Mouse (Mus musculus) forebrain, embryonic 11.5 days (tissue): Measurements from ENCODE around the gene Atcay. TPM values are rescaled to one million over a fixed set of nuclear protein-coding genes. Genes with fewer than 3 reads are reported as not detected.
"Not testable (repeated sequence)": the region's sequence is repeated elsewhere in the genome, so short reads cannot be mapped to it uniquely, and the experiment has no call there.

Experiments
- ATAC-seq: fragments of 200-750 bp; cut with Nextera tagmentation; replicated peaks from 2 replicates; pipeline ENCODE4 v1.8.0; 2017; ENCODE audit warnings: moderate TSS enrichment; ENCODE audit not compliant: low FRiP score
- DNase-seq: peaks from one replicate; pipeline ENCODE4 v3.0.0-alpha.2; 2017; ENCODE audit warnings: low spot score
- H3K27ac ChIP-seq: fragments of 300-500 bp; sonication (generic); 2 replicates; pipeline ENCODE4 v1.5.1; 2014; ENCODE audit warnings: low read depth, low read length
- H3K27me3 ChIP-seq: fragments of 300-500 bp; sonication (generic); 2 replicates; pipeline ENCODE4 v1.6.1; 2014; ENCODE audit warnings: mild to moderate bottlenecking, low read length, mixed read lengths; ENCODE audit not compliant: control insufficient read depth, insufficient read depth
- H3K36me3 ChIP-seq: fragments of 300-500 bp; sonication (generic); 2 replicates; pipeline ENCODE4 v1.6.1; 2014; ENCODE audit warnings: mild to moderate bottlenecking, low read length, moderate library complexity, mixed read lengths; ENCODE audit not compliant: control insufficient read depth, insufficient read depth
- H3K4me1 ChIP-seq: fragments of 300-500 bp; sonication (generic); replicated peaks from 2 replicates; pipeline ENCODE4 v1.6.1; 2014; ENCODE audit warnings: low read length, mixed read lengths; ENCODE audit not compliant: control insufficient read depth, insufficient read depth
- H3K4me2 ChIP-seq: fragments of 300-500 bp; sonication (generic); 2 replicates; pipeline ENCODE4 v1.6.1; 2014; ENCODE audit warnings: low read depth, mild to moderate bottlenecking, low read length, moderate library complexity, mixed read lengths; ENCODE audit not compliant: severe bottlenecking
- H3K4me3 ChIP-seq: fragments of 300-500 bp; sonication (generic); 2 replicates; pipeline ENCODE4 v1.5.1; 2014; ENCODE audit warnings: low read depth, low read length
- H3K9ac ChIP-seq: fragments of 300-500 bp; sonication (generic); 2 replicates; pipeline ENCODE4 v1.6.1; 2014; ENCODE audit warnings: low read length
- H3K9me3 ChIP-seq: fragments of 300-500 bp; sonication (generic); 2 replicates; pipeline ENCODE4 v1.6.1; 2016; ENCODE audit warnings: low read length, mixed read lengths; ENCODE audit not compliant: control insufficient read depth
- WGBS: fragments of 180-500 bp; shearing (Covaris S2); extraction: QIAGEN DNeasy Blood & Tissue Kit; methylation state at CpG from one replicate; pipeline ENCODE4 v1.1.7; 2014; 5-methylcytosine and 5-hydroxymethylcytosine counted together
- polyA plus RNA-seq: library from polyadenylated mRNA; unstranded; fragments of >200 nt; fragmentation: Nextera tagmentation; extraction: Ambion mirVana; gene quantifications from 2 replicates; pipeline ENCODE4 v1.2.1, GENCODE M21; 2014

The Atcay gene
- polyA plus RNA-seq, 1 experiment from 2014 or later: 20.9 TPM

DNA sequence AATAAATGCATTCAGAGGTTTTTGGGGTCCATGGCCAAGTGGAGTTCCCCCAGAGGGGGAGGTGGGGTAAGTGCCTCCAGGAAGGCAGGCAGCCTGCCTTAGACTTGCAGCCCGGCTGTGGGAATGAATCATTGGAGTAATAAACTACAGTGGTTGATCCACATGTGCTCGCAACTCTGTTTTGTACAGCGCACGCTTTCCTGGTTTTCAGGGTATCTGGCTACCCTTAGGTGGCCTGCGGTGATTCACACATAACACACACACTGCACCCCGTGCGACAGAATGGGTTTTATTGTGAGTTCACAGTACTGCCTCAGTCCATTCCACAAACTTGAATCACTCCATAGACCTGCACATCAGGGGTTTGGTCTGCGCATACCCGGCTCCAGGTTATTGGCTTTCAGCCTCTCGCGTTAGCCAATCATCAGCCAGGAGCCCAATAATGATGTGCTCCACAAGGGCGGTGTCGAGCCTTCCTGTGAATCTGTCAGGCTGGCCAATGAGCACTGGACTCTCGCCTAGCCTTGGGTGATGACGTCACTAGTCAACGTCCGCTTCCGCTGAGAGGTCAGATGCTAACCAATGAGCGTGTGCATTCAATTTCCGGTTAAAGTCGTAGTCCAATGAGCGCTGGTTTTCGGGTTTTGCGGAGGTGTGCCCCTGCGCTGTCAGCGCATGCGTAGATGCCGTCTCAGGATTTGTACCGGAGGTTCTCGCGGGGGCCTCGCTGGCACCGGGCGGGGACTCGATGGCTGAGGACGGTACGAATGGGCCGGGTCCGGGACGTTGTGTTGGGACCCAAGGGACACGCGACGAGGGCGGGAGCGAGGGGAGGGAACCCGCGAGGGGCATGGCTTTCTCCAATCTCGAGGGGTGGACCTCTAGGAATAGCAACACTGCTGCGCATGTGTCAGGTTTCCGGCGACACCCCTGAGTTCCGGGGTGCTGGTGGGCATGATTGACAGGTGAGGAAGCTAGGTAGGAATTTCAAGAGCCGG is 48.0 kb downstream of the Atcay start, which contains the start of gene Dapk3:
TSS of gene Dapk3 (plus strand) at position 670 of the 998 bp plus-strand sequence.
- H3K4me1 ChIP-seq: peaks cover 18% of the 10 kb centered on the region
- WGBS: 5% methylated on average over 53 of the region's 53 CpGs
- peaks cover 43% of the 10 kb centered on the region for H3K36me3 ChIP-seq

DNA sequence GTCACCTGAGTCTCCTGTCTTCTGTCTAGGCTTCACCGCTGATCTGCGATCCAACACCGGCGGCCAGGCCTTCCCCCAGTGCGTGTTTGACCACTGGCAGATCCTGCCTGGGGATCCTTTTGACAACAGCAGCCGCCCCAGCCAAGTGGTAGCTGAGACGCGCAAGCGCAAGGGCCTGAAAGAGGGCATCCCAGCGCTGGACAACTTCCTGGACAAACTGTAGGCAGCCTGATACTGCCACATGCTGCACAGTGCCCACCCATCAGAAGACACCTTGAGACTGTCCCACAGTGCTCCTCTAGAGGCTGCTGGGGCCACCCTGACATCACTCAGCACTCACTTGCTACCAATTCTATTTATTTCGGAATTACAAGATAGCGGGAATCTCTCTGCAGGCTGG is 48.8 kb downstream of the Atcay start:
- WGBS: 80% methylated on average over 12 of the region's 12 CpGs
- Histone ChIP-seq H3K36me3 (peaks cover 43% of the 10 kb centered on the region), H3K4me1 (peaks cover 21% of the 10 kb centered on the region)
- H3K9ac ChIP-seq, H3K27me3 ChIP-seq, H3K9me3 ChIP-seq, H3K4me3 ChIP-seq, DNase-seq, ATAC-seq, H3K27ac ChIP-seq, H3K4me2 ChIP-seq: not testable (repeated sequence)

More for the DNA sequence above, 48.0 kb downstream of the Atcay start, which contains the start of gene Dapk3:
- Histone ChIP-seq H3K9me3 (no peaks in the 10 kb centered on the region), H3K4me2 (peak within 1 kb of the TSS; percentile 68), H3K27ac (peak within 1 kb of the TSS; percentile 59), H3K9ac (peak within 1 kb of the TSS; percentile 69), H3K4me3 (peak within 1 kb of the TSS; percentile 66), H3K27me3 (no peaks in the 10 kb centered on the region)
- DNase-seq: peak; percentile 97
- ATAC-seq: peak; percentile 95

DNA sequence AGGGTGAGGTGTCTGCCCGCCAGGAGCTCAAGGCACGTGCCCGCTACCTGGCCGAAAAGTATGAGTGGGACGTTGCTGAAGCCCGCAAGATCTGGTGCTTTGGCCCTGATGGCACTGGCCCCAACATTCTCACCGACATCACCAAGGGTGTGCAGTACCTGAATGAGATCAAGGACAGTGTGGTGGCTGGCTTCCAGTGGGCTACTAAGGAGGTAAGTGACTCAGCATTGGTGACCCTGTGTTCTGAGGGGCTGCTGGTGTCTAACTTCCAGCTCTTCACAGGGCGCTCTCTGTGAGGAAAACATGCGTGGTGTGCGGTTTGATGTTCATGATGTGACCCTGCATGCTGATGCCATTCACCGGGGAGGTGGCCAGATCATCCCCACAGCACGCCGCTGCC is 49.7 kb downstream of the Atcay start:
- Histone ChIP-seq H3K9me3 (no peaks in the 10 kb centered on the region), H3K27ac (no peak overlapping the region), H3K4me3 (no peak overlapping the region), H3K9ac (no peak overlapping the region), H3K27me3 (no peaks in the 10 kb centered on the region), H3K4me1 (peaks cover 21% of the 10 kb centered on the region), H3K36me3 (peaks cover 43% of the 10 kb centered on the region), H3K4me2 (no peak overlapping the region)
- DNase-seq (no peak), ATAC-seq (no peak)
- WGBS: 92% methylated on average over 13 of the region's 13 CpGs

DNA sequence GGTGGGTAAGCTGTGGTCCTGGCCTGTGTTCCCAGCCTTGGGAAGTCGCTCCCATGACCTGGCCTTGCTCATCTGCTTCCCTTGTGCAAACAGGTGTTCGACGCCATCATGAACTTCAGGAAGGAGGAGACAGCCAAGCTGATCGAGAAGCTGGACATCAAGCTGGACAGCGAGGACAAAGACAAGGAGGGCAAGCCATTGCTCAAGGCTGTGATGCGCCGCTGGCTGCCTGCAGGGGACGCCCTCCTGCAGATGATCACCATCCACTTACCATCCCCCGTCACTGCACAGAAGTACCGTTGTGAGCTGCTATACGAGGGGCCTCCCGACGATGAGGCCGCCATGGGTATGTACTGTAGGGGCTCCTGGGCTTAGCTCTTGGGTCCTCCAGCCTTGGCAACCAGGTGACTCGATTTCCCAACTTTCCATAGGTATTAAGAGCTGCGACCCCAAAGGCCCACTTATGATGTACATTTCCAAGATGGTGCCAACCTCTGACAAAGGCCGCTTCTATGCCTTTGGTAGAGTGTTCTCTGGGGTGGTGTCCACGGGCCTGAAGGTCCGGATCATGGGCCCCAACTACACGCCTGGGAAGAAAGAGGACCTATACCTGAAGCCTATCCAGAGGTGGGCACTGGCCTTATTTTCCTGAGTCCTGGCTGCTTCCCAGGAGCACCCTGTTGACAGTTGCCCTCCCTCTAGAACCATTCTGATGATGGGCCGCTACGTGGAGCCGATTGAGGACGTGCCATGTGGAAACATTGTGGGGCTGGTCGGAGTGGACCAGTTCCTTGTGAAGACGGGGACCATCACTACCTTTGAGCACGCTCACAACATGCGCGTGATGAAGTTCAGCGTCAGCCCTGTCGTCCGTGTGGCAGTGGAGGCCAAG is 50.9 kb downstream of the Atcay start:
- no peak overlapping the region for H3K4me2 ChIP-seq
- H3K9ac ChIP-seq: no peak overlapping the region
- ATAC-seq (no peak), DNase-seq (no peak)
- H3K4me3 ChIP-seq: no peak overlapping the region
- no peaks in the 10 kb centered on the region for H3K27me3 ChIP-seq
- 90% methylated on average over 32 of the region's 32 CpGs for whole genome bisulfite sequencing
- no peak overlapping the region for H3K27ac ChIP-seq
- H3K4me1 ChIP-seq: peaks cover 28% of the 10 kb centered on the region
- peaks cover 43% of the 10 kb centered on the region for H3K36me3 ChIP-seq
- no peaks in the 10 kb centered on the region for H3K9me3 ChIP-seq

DNA sequence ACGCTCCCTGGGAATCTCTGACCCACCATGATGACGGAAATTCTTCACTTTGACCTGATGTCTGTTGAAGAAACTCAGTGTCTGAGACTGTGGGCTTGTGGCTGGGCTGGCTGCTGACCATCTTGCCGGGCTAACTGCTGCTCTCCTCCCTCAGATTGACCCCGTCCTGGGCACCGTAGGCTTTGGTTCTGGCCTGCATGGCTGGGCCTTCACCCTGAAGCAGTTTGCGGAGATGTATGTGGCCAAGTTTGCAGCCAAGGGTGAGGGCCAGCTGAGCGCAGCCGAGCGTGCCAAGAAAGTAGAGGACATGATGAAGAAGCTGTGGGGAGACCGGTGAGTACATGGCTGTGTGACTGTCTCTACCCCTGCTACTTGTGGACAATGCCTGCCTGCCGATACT is 51.7 kb downstream of the Atcay start:
- H3K9me3 ChIP-seq: no peaks in the 10 kb centered on the region
- peaks cover 29% of the 10 kb centered on the region for H3K4me1 ChIP-seq
- ATAC-seq (no peak), DNase-seq (no peak)
- peaks cover 43% of the 10 kb centered on the region for H3K36me3 ChIP-seq
- 91% methylated on average over 11 of the region's 11 CpGs for WGBS
- no peak overlapping the region for H3K9ac ChIP-seq
- no peak overlapping the region for H3K4me3 ChIP-seq
- H3K4me2 ChIP-seq: no peak overlapping the region
- no peak overlapping the region for H3K27ac ChIP-seq
- no peaks in the 10 kb centered on the region for H3K27me3 ChIP-seq

DNA sequence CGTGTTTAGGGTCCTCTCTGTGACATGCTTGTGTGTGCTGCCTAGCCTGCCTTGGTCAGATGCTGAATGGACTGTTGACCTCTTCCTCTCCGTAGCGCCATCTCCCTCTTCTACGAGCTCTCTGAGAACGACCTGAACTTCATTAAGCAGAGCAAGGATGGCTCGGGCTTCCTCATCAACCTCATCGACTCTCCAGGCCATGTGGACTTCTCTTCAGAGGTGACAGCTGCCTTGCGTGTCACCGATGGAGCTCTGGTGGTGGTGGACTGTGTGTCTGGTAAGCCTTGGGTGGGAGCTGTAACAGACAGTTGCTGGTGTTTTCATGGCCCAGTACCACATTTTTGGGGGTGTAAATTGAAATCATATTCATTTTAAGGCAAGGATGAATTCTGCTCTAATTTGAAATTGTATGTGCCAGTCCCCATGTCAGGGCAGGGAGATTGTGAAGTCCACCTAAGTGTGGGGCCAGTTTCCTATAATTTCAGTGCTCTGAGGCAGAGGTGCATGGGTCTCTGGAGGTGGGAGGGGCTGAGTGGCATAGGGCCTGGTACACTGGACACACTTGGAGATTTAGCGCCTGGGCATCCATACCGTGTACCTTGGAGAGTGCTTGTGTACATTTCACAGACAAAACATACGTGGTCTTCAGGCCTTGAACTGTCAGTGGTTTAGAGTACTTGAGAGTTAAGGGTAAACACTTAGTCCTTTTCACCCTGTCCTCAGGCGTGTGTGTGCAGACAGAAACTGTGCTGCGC is 52.5 kb downstream of the Atcay start:
- H3K9ac ChIP-seq: peak overlapping the region; percentile 98
- H3K9me3 ChIP-seq: no peaks in the 10 kb centered on the region
- H3K27ac ChIP-seq: no peak overlapping the region
- peak overlapping the region; percentile 100 for H3K4me3 ChIP-seq
- 73% methylated on average over 14 of the region's 14 CpGs for WGBS
- DNase-seq: no peak
- peaks cover 28% of the 10 kb centered on the region for H3K4me1 ChIP-seq
- no peaks in the 10 kb centered on the region for H3K27me3 ChIP-seq
- no peak for ATAC-seq
- peaks cover 43% of the 10 kb centered on the region for H3K36me3 ChIP-seq
- H3K4me2 ChIP-seq: peak overlapping the region; percentile 99

DNA sequence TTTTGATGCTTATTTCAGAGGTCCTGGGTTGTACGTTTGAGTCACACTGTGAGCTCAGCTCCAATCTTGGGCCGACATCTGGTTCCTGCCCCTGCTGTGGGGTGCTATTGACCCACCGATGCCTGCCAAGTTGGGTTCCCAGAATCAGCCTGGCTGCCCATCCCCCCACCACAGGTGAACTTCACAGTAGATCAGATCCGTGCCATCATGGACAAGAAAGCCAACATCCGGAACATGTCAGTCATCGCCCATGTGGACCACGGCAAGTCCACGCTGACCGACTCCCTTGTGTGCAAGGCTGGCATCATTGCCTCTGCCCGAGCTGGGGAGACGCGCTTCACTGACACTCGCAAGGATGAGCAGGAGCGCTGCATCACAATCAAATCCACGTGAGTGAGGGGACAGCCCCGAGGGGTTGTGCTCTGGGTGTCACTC is 53.1 kb downstream of the Atcay start:
- H3K4me2 ChIP-seq: peak overlapping the region; percentile 99
- peaks cover 28% of the 10 kb centered on the region for H3K4me1 ChIP-seq
- DNase-seq (no peak), ATAC-seq (no peak)
- peak overlapping the region; percentile 98 for H3K9ac ChIP-seq
- H3K27me3 ChIP-seq: no peaks in the 10 kb centered on the region
- 20% methylated on average over 16 of the region's 16 CpGs for WGBS
- peak overlapping the region; percentile 100 for H3K4me3 ChIP-seq
- H3K9me3 ChIP-seq: no peaks in the 10 kb centered on the region
- peak overlapping the region; percentile 77 for H3K27ac ChIP-seq
- peaks cover 43% of the 10 kb centered on the region for H3K36me3 ChIP-seq
